Mouse (Mus musculus) adrenal gland, adult 8-10 months (tissue): ENCODE measurements at regions not wholly inside any gene's neighbourhood (a gene's known extent, or its start where the extent isn't known, plus 50 kb on each side); places are given as distances from the start of the nearest gene placed in this dataset.

Source experiments
- DNase-seq: peaks from one replicate; pipeline ENCODE4 v3.0.0; 2022

- DNase-seq = no peak
Measured at GRCm38 (mm10) chr4:81962586-81962985, 520.0 kb upstream of the Mpdz start.

GRCm38 (mm10) chr4:81960552-81961534 is 518.2 kb upstream of the Mpdz start:
- DNase-seq = no peak

- DNase-seq = peak; percentile 19
Measured at GRCm38 (mm10) chr4:81956926-81957694, 514.5 kb upstream of the Mpdz start.

- peak; percentile 24 for DNase-seq
Measured at GRCm38 (mm10) chr4:81953023-81953422, 510.4 kb upstream of the Mpdz start.

- no peak for DNase-seq
Measured at GRCm38 (mm10) chr4:81937384-81937783, 494.8 kb upstream of the Mpdz start.

- DNase-seq = no peak
Measured at GRCm38 (mm10) chr4:81930956-81931355, 488.3 kb upstream of the Mpdz start.

- no peak for DNase-seq
Measured at GRCm38 (mm10) chr4:81928581-81929244, 486.1 kb upstream of the Mpdz start.

- DNase-seq = no peak
Measured at GRCm38 (mm10) chr4:81927176-81927714, 484.6 kb upstream of the Mpdz start.

- no peak for DNase-seq
Measured at GRCm38 (mm10) chr4:81926662-81927141, 484.1 kb upstream of the Mpdz start.

GRCm38 (mm10) chr4:81925611-81926010 is 483.0 kb upstream of the Mpdz start:
- DNase-seq = no peak

- no peak for DNase-seq
Measured at GRCm38 (mm10) chr4:81924120-81924519, 481.5 kb upstream of the Mpdz start.

- DNase-seq = no peak
Measured at GRCm38 (mm10) chr4:81922876-81923275, 480.3 kb upstream of the Mpdz start.

GRCm38 (mm10) chr4:81914971-81915370 is 472.4 kb upstream of the Mpdz start:
- DNase-seq = no peak

- no peak for DNase-seq
Measured at GRCm38 (mm10) chr4:81913296-81913695, 470.7 kb upstream of the Mpdz start.

GRCm38 (mm10) chr4:81912653-81913052 is 470.0 kb upstream of the Mpdz start:
- no peak for DNase-seq

- no peak for DNase-seq
Measured at GRCm38 (mm10) chr4:81899961-81900540, 457.4 kb upstream of the Mpdz start.

GRCm38 (mm10) chr4:81898661-81899060 is 456.0 kb upstream of the Mpdz start:
- DNase-seq = no peak

- DNase-seq = no peak
Measured at GRCm38 (mm10) chr4:81897451-81897850, 454.8 kb upstream of the Mpdz start.

GRCm38 (mm10) chr4:81868941-81869340 is 426.3 kb upstream of the Mpdz start:
- no peak for DNase-seq

GRCm38 (mm10) chr4:81841642-81842494 is 399.3 kb upstream of the Mpdz start:
- DNase-seq = no peak

- DNase-seq = peak; percentile 11
Measured at GRCm38 (mm10) chr4:81829972-81830371, 387.4 kb upstream of the Mpdz start.
